Mouse (Mus musculus): ENCODE data around the gene Adam11. TPM values are rescaled to one million over a fixed set of nuclear protein-coding genes. Genes with fewer than 3 reads are reported as not detected.

Adam11 gene
- polyA plus RNA-seq, 1 experiment: 3.1 TPM

- 2% methylated on average over 80 of the region's 92 CpGs for WGBS
- no peaks in the 10 kb centered on the region for H3K36me3 ChIP-seq (ENCODE audit: control insufficient read depth, insufficient read depth, low read length)
- no peaks in the 10 kb centered on the region; the same call in 1 of the 2 replicates for H3K4me1 ChIP-seq (ENCODE audit: control insufficient read depth, insufficient read depth, insufficient read length, low read length)
- H3K27me3 ChIP-seq (ENCODE audit: control insufficient read depth, insufficient read depth, low read length): peaks cover 39% of the 10 kb centered on the region
- H3K4me3 ChIP-seq (ENCODE audit: low read depth, low read length): peak overlapping the region; percentile 63
- no peak overlapping the region; the same call in 1 of the 2 replicates for H3K27ac ChIP-seq (ENCODE audit: insufficient read depth, low read depth, low read length)
- TF ChIP-seq CTCF (IDR thresholded peaks at IDR 0.05; ENCODE audit: extremely low read depth, insufficient read length, insufficient replicate concordance, low read depth, low read length): no peak
- no peak for TF ChIP-seq POLR2A (IDR thresholded peaks at IDR 0.05; ENCODE audit: low read depth, low read length)
Measured at GRCm38 (mm10) chr11:102818121-102819020, 57.1 kb downstream of the Adam11 start.

GRCm38 (mm10) chr11:102819021-102819782 lies 58.0 kb downstream of the Adam11 start, which contains the start of gene Gjc1:
TSS of gene Gjc1 (minus strand) at chr11:102819700.
- no peak for TF ChIP-seq POLR2A (IDR thresholded peaks at IDR 0.05; ENCODE audit: low read depth, low read length)
- TF ChIP-seq CTCF (IDR thresholded peaks at IDR 0.05; ENCODE audit: extremely low read depth, insufficient read length, insufficient replicate concordance, low read depth, low read length): no peak
- Histone ChIP-seq H3K4me3 (ENCODE audit: low read depth, low read length) (peak within 1 kb of the TSS; percentile 63), H3K27me3 (ENCODE audit: control insufficient read depth, insufficient read depth, low read length) (peaks cover 39% of the 10 kb centered on the region), H3K27ac (ENCODE audit: insufficient read depth, low read depth, low read length) (peak within 1 kb of the TSS; percentile 47; the same call in 1 of the 2 replicates), H3K36me3 (ENCODE audit: control insufficient read depth, insufficient read depth, low read length) (no peaks in the 10 kb centered on the region), H3K4me1 (ENCODE audit: control insufficient read depth, insufficient read depth, insufficient read length, low read length) (no peaks in the 10 kb centered on the region; the same call in 1 of the 2 replicates)
- WGBS: under 1% methylated on average over 84 of the region's 97 CpGs

- Histone ChIP-seq H3K36me3 (ENCODE audit: control insufficient read depth, insufficient read depth, low read length) (no peaks in the 10 kb centered on the region), H3K27me3 (ENCODE audit: control insufficient read depth, insufficient read depth, low read length) (peaks cover 36% of the 10 kb centered on the region), H3K4me3 (ENCODE audit: low read depth, low read length) (no peak overlapping the region), H3K27ac (ENCODE audit: insufficient read depth, low read depth, low read length) (no peak overlapping the region), H3K4me1 (ENCODE audit: control insufficient read depth, insufficient read depth, insufficient read length, low read length) (no peaks in the 10 kb centered on the region; the same call in 1 of the 2 replicates)
- WGBS: 13% methylated on average over 14 of the region's 14 CpGs
- no peak for TF ChIP-seq CTCF (IDR thresholded peaks at IDR 0.05; ENCODE audit: extremely low read depth, insufficient read length, insufficient replicate concordance, low read depth, low read length)
- TF ChIP-seq POLR2A (IDR thresholded peaks at IDR 0.05; ENCODE audit: low read depth, low read length): no peak
Measured at GRCm38 (mm10) chr11:102819783-102820385, 58.6 kb downstream of the Adam11 start.

GRCm38 (mm10) chr11:102820432-102820831 lies 59.2 kb downstream of the Adam11 start:
- H3K27ac ChIP-seq (ENCODE audit: insufficient read depth, low read depth, low read length): no peak overlapping the region
- 40% methylated on average over 3 of the region's 3 CpGs for WGBS
- TF ChIP-seq CTCF (IDR thresholded peaks at IDR 0.05; ENCODE audit: extremely low read depth, insufficient read length, insufficient replicate concordance, low read depth, low read length) (no peak), POLR2A (IDR thresholded peaks at IDR 0.05; ENCODE audit: low read depth, low read length) (no peak)
- peaks cover 37% of the 10 kb centered on the region for H3K27me3 ChIP-seq (ENCODE audit: control insufficient read depth, insufficient read depth, low read length)
- no peaks in the 10 kb centered on the region; the same call in 1 of the 2 replicates for H3K4me1 ChIP-seq (ENCODE audit: control insufficient read depth, insufficient read depth, insufficient read length, low read length)
- no peak overlapping the region for H3K4me3 ChIP-seq (ENCODE audit: low read depth, low read length)
- H3K36me3 ChIP-seq (ENCODE audit: control insufficient read depth, insufficient read depth, low read length): no peaks in the 10 kb centered on the region

GRCm38 (mm10) chr11:102821231-102821630 lies 60.0 kb downstream of the Adam11 start:
- Histone ChIP-seq H3K4me3 (ENCODE audit: low read depth, low read length) (no peak overlapping the region), H3K36me3 (ENCODE audit: control insufficient read depth, insufficient read depth, low read length) (no peaks in the 10 kb centered on the region), H3K27me3 (ENCODE audit: control insufficient read depth, insufficient read depth, low read length) (peaks cover 40% of the 10 kb centered on the region), H3K27ac (ENCODE audit: insufficient read depth, low read depth, low read length) (no peak overlapping the region), H3K4me1 (ENCODE audit: control insufficient read depth, insufficient read depth, insufficient read length, low read length) (no peaks in the 10 kb centered on the region; the same call in 1 of the 2 replicates)
- TF ChIP-seq CTCF (IDR thresholded peaks at IDR 0.05; ENCODE audit: extremely low read depth, insufficient read length, insufficient replicate concordance, low read depth, low read length) (no peak), POLR2A (IDR thresholded peaks at IDR 0.05; ENCODE audit: low read depth, low read length) (no peak)
- WGBS: 42% methylated on average over 6 of the region's 6 CpGs

GRCm38 (mm10) chr11:102826476-102826875 lies 65.2 kb downstream of the Adam11 start:
- Histone ChIP-seq H3K36me3 (ENCODE audit: control insufficient read depth, insufficient read depth, low read length) (no peaks in the 10 kb centered on the region), H3K4me3 (ENCODE audit: low read depth, low read length) (no peak overlapping the region), H3K27me3 (ENCODE audit: control insufficient read depth, insufficient read depth, low read length) (peaks cover 13% of the 10 kb centered on the region), H3K27ac (ENCODE audit: insufficient read depth, low read depth, low read length) (no peak overlapping the region), H3K4me1 (ENCODE audit: control insufficient read depth, insufficient read depth, insufficient read length, low read length) (no peaks in the 10 kb centered on the region; the same call in 1 of the 2 replicates)
- no peak for TF ChIP-seq POLR2A (IDR thresholded peaks at IDR 0.05; ENCODE audit: low read depth, low read length)
- no peak for TF ChIP-seq CTCF (IDR thresholded peaks at IDR 0.05; ENCODE audit: extremely low read depth, insufficient read length, insufficient replicate concordance, low read depth, low read length)
- 76% methylated on average over 2 of the region's 2 CpGs for WGBS
